Mouse (Mus musculus): ENCODE results near the gene Zfp574. TPM values are rescaled to one million over a fixed set of nuclear protein-coding genes. Genes with fewer than 3 reads are reported as not detected.
A peak's percentile ranks its signal among the peaks of the same experiment; 100 is the strongest.

Gene Zfp574
- polyA plus RNA-seq, 1 experiment from 2014 or later = 37.8 TPM

DNA sequence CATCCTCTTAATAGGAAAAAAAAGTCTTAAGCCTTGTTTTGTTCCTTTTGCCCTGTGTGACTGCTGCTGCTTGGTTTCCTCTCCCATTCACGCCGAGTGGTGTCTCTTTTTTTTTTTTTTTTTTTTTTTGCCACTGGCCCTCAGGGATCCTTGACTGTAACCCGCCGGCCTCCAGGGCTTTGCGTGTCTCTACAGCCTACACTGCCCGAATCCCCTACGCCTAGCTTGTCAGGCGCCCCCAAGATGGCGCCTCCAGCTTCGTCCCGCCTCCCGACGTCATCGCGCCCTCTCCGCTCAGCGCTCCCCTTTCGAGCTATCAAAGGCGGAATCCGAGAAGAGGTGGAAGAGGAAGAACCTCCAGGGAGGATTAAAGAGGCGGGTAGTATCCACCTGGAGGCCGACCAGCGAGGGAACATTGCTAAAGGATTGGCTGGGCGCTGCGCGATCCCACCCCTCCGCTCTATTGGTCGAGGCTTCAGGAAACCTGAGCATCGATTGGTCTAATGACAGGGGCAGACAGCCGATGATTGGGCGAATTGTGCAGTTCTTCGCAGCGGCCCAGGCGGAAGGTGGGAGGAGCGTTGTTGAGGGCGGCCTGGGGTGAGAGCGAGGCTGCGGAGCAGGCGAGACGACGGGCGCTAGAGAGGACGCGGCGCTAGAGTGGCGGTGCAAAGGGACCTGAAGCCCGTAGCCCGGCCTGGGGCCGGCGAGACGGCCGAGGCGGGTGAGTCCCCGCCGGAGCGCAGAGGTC, 4.5 kb downstream of the Zfp574 start:
- Histone ChIP-seq H3K9ac (peak overlapping the region; percentile 95), H3K27me3 (no peaks in the 10 kb centered on the region), H3K4me2 (replicated peaks) (peak overlapping the region; percentile 86), H3K27ac (peak overlapping the region; percentile 97), H3K4me1 (peaks cover 31% of the 10 kb centered on the region), H3K4me3 (peak overlapping the region; percentile 87), H3K36me3 (peaks cover 31% of the 10 kb centered on the region), H3K9me3 (no peaks in the 10 kb centered on the region)
- peak; percentile 97 for ATAC-seq (ENCODE audit: low FRiP score, low read depth)
- WGBS = under 1% methylated on average over 56 of the region's 56 CpGs

DNA sequence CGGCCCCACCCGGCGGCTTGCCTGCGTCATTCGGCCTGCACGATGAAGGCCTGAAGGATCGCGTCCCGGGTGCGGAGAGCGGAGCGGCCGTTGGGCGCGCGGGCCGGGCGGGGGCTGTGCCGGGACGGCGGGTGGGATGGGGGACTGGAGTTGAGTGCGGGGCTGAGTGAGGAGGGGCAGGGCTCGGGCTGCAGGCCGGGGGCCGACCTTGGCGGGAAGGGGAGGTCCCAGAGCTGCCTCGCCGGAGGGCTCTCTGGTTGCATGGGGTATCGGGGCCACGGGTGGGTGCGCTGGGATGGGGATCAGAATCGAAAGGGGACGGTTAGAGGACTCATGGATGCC, 5.0 kb downstream of the Zfp574 start:
- peak overlapping the region; percentile 97 for H3K27ac ChIP-seq
- under 1% methylated on average over 33 of the region's 33 CpGs for WGBS
- H3K36me3 ChIP-seq = peaks cover 36% of the 10 kb centered on the region
- H3K4me1 ChIP-seq = peaks cover 31% of the 10 kb centered on the region
- no peaks in the 10 kb centered on the region for H3K9me3 ChIP-seq
- peak; percentile 49 for ATAC-seq (ENCODE audit: low FRiP score, low read depth)
- H3K9ac ChIP-seq = peak overlapping the region; percentile 95
- H3K27me3 ChIP-seq = no peaks in the 10 kb centered on the region
- peak overlapping the region; percentile 86 for H3K4me2 ChIP-seq (replicated peaks)
- peak overlapping the region; percentile 87 for H3K4me3 ChIP-seq

DNA sequence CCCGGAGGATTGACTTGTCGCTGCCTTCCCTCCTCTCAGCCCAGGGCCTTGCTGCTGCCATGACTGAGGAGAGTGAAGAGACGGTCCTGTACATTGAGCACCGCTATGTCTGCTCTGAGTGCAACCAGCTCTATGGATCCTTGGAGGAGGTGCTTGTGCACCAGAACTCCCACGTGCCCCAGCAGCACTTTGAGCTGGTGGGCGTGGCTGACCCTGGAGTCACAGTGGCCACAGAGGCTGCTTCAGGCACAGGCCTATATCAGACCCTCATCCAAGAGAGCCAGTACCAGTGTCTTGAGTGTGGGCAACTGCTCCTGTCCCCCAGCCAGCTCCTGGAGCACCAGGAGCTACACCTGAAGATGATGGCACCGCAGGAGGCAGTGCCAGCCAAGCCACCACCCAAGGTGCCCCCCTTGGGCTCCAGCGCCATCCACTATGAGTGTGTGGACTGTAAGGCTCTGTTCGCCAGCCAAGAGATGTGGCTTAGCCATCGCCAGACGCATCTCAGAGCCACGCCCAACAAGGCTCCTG, 7.2 kb downstream of the Zfp574 start:
- 84% methylated on average over 12 of the region's 12 CpGs for WGBS

DNA sequence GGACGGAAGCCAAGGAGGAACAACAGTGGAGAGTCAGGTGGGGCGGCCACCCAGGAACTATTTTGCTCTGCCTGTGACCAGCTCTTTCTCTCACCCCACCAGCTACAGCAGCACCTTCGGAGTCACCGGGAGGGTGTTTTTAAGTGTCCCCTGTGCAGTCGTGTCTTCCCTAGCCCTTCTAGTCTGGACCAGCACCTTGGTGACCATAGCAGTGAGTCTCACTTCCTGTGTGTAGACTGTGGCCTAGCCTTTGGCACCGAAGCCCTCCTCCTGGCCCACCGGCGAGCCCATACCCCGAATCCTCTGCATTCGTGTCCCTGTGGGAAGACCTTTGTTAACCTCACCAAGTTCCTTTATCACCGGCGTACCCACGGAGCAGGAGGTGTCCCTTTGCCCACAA, 8.1 kb downstream of the Zfp574 start:
- Histone ChIP-seq H3K27ac (no peak overlapping the region), H3K4me2 (replicated peaks) (no peak overlapping the region), H3K36me3 (peaks cover 67% of the 10 kb centered on the region), H3K27me3 (no peaks in the 10 kb centered on the region), H3K9ac (no peak overlapping the region), H3K9me3 (no peaks in the 10 kb centered on the region), H3K4me3 (no peak overlapping the region), H3K4me1 (peaks cover 21% of the 10 kb centered on the region)
- WGBS = 94% methylated on average over 13 of the region's 13 CpGs
- ATAC-seq (ENCODE audit: low FRiP score, low read depth) = no peak

More for the DNA sequence above, 7.2 kb downstream of the Zfp574 start:
- Histone ChIP-seq H3K27ac (no peak overlapping the region), H3K27me3 (no peaks in the 10 kb centered on the region), H3K9me3 (no peaks in the 10 kb centered on the region), H3K36me3 (peaks cover 58% of the 10 kb centered on the region), H3K9ac (peak overlapping the region; percentile 95; the same call in 1 of the 2 replicates), H3K4me3 (no peak overlapping the region), H3K4me2 (replicated peaks) (no peak overlapping the region), H3K4me1 (peaks cover 21% of the 10 kb centered on the region)
- ATAC-seq (ENCODE audit: low FRiP score, low read depth) = no peak

DNA sequence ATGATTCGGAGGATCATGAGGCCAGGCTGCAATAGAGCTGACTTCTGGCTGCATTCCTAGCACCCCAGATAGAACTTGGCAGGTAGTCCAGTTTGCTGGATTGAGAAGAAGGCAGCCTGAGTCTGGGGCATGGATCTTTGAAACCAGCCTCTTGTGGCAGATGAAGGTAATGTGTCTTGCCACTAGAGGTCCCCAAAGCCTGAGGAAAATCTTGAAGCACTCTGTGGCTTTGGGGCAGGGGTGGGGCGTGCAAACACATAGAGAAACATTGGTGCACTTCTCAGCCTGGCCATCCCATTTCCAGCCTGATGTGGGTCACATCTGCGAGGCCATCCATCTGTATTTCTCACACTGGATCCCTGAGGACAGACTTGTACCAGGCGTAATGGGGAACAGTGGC, 10.1 kb downstream of the Zfp574 start:
- H3K4me1 ChIP-seq = peaks cover 15% of the 10 kb centered on the region
- no peaks in the 10 kb centered on the region for H3K27me3 ChIP-seq
- peaks cover 77% of the 10 kb centered on the region for H3K36me3 ChIP-seq
- no peak for ATAC-seq (ENCODE audit: low FRiP score, low read depth)
- no peak overlapping the region for H3K4me3 ChIP-seq
- H3K27ac ChIP-seq = no peak overlapping the region
- no peaks in the 10 kb centered on the region for H3K9me3 ChIP-seq
- 85% methylated on average over 4 of the region's 4 CpGs for WGBS
- H3K4me2 ChIP-seq (replicated peaks) = no peak overlapping the region
- H3K9ac ChIP-seq = no peak overlapping the region

DNA sequence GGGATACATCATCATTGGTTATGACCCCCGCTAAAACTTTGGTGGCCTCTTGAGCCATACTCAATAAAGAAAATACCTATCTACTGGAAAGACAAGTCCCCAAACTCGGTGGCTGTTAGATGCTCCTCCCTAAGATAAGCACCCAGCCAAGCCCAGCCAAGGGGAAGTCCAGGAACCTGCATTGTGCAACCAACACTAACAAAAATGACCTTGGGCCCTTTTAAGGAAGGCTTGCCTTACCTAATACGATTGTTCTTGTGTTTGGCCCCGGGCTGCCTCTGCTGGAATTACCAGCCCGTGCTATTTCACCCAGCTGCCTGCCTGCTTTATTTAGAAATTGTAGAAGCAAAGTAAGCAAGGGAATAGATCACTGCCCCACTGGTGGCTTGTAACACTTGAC, 12.3 kb downstream of the Zfp574 start:
- no peak overlapping the region for H3K4me2 ChIP-seq (replicated peaks)
- H3K36me3 ChIP-seq = peaks cover 69% of the 10 kb centered on the region
- H3K4me3 ChIP-seq = no peak overlapping the region
- H3K27me3 ChIP-seq = no peaks in the 10 kb centered on the region
- no peaks in the 10 kb centered on the region for H3K9me3 ChIP-seq
- ATAC-seq (ENCODE audit: low FRiP score, low read depth) = no peak
- H3K9ac ChIP-seq = no peak overlapping the region
- WGBS = 85% methylated on average over 5 of the region's 5 CpGs
- peaks cover 13% of the 10 kb centered on the region for H3K4me1 ChIP-seq
- H3K27ac ChIP-seq = no peak overlapping the region

DNA sequence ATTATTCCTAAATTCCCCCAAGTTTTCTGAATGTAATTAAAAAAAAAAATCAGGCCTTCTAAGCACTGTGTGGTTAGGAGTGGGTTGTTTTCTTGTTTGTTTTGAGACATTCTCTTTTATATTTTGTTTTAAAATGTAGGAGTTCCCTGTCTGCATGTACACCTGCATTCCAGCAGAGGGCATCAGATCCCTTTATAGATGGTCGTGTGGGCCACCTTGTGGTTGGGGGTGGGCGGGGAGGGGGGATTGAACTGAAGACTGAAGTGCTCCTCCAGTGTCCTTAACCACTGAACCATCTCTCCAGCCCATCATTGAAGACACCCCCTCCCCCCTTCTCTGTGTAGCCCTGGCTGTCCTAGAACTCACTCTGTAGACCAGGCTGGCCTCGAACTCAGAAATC, 14.3 kb downstream of the Zfp574 start:
- Histone ChIP-seq H3K27me3 (no peaks in the 10 kb centered on the region), H3K9me3 (no peaks in the 10 kb centered on the region), H3K4me1 (peaks cover 18% of the 10 kb centered on the region), H3K4me2 (replicated peaks) (no peak overlapping the region), H3K9ac (no peak overlapping the region), H3K36me3 (peaks cover 48% of the 10 kb centered on the region), H3K4me3 (no peak overlapping the region), H3K27ac (no peak overlapping the region)
- 51% methylated on average over 3 of the region's 3 CpGs for WGBS
- no peak for ATAC-seq (ENCODE audit: low FRiP score, low read depth)

DNA sequence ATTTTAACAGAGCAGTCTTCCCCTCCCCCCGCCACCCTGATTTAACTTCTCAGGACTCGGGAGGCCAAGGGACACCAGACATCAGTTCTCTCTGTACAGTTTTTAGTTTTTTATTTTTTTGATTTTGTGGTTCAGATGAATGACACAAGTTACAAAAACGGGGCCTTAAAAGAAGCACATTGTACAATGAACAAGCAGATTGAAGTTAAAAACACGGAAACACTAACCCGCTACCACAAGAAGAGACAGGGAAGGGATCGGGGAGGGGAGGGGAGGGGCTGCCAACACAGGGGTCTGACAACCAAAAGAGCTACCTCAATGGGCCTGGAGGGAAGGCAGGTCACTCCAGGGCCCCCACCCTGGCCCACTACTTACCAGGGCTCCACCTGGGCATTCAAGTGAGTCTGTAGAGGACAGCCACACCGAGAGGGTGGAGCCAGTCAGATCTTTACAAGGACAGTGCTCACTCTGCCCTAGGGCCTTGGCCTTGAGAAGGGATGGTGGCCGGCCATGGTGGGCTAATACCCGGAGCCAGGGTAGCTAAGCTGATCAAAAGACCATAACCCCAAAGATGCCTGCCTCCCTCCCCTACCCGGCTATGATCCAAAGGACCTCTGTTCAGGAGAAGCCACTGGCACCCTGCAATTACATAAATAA, 15.0 kb downstream of the Zfp574 start:
- WGBS = 59% methylated on average over 10 of the region's 10 CpGs
- ATAC-seq (ENCODE audit: low FRiP score, low read depth) = no peak

DNA sequence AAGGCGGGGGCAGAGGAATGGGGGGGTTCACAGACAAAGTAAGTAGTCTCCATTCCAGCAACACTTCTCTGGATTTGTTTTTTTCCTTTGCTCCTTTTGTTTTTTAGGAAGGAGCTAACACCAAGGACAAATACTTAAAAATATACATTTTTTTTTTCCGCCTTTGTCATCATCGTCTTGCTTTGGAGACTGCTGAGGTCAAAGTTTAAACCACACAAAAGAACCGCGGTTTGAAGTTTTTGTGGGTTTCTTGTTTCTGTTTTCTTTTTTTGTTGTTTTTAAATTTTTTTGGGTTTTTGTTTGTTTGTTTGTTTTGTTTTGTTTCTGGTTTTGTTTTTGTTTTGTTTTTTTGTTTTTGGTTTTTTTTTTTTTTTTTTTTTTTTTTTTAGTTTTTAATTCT, 15.6 kb downstream of the Zfp574 start:
- no peak for ATAC-seq (ENCODE audit: low FRiP score, low read depth)
- WGBS = 77% methylated on average over 5 of the region's 5 CpGs
- Histone ChIP-seq H3K27ac (no peak overlapping the region), H3K27me3 (0 out of 2 replicates have a peak, but pooled peaks cover 3% of the 10 kb centered on the region), H3K4me3 (no peak overlapping the region), H3K9me3 (no peaks in the 10 kb centered on the region), H3K9ac (no peak overlapping the region), H3K4me2 (replicated peaks) (no peak overlapping the region), H3K36me3 (peaks cover 35% of the 10 kb centered on the region), H3K4me1 (peaks cover 18% of the 10 kb centered on the region)

More for the DNA sequence above, 15.0 kb downstream of the Zfp574 start:
- Histone ChIP-seq H3K4me2 (replicated peaks) (no peak overlapping the region), H3K9me3 (no peaks in the 10 kb centered on the region), H3K9ac (no peak overlapping the region), H3K36me3 (peaks cover 41% of the 10 kb centered on the region), H3K4me1 (peaks cover 18% of the 10 kb centered on the region), H3K4me3 (no peak overlapping the region), H3K27ac (no peak overlapping the region), H3K27me3 (0 out of 2 replicates have a peak, but pooled peaks cover 3% of the 10 kb centered on the region)

DNA sequence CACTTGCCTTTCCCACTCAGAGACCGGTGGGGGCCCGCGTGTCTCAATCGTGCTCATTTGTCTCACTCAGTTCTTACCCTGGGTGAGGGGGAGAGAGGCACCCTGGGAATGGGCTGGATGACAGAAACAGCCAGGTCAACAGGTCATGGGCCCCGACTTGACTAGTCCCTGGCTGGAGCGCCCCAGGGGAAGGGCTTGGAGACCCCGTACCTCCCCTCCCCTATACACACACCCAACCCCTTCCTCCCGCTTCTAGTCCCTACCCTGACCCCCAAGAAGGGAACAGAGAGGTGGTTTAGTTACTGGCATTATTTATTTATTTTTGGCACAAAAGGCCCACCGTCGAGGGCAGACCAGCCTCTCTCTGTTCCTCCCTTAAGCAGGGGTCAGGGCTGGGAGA, 16.2 kb downstream of the Zfp574 start:
- peaks cover 29% of the 10 kb centered on the region for H3K36me3 ChIP-seq
- no peaks in the 10 kb centered on the region for H3K9me3 ChIP-seq
- no peak overlapping the region for H3K4me2 ChIP-seq (replicated peaks)
- 0 out of 2 replicates have a peak, but pooled peaks cover 3% of the 10 kb centered on the region for H3K27me3 ChIP-seq
- H3K4me1 ChIP-seq = peaks cover 23% of the 10 kb centered on the region
- no peak overlapping the region for H3K9ac ChIP-seq
- ATAC-seq (ENCODE audit: low FRiP score, low read depth) = peak; percentile 55; the same call in 1 of the 2 replicates
- no peak overlapping the region for H3K27ac ChIP-seq
- WGBS = 13% methylated on average over 10 of the region's 10 CpGs
- H3K4me3 ChIP-seq = no peak overlapping the region

DNA sequence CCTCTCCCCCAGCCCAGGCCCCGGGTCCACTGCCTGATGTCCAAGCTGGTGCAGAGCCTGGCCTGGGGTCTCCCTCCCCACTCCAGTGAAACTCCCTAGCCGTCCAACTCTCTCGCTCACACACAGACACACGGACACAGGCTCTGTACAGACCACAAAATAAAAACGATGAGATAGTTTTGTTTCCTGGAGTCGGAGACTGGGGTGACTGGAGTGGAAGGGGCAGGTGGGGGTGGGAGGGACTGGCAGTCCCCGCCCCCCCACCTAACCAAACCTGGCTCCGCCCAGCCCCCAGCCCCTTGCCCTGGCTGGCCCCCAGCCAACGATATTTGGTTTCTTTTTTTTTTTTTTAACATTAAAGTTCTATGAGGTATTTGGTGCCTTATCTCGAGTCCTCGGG, 16.6 kb downstream of the Zfp574 start:
- Histone ChIP-seq H3K9me3 (no peaks in the 10 kb centered on the region), H3K36me3 (peaks cover 25% of the 10 kb centered on the region), H3K4me2 (replicated peaks) (peak overlapping the region; percentile 14; the same call in 1 of the 2 replicates), H3K4me3 (no peak overlapping the region), H3K27me3 (0 out of 2 replicates have a peak, but pooled peaks cover 3% of the 10 kb centered on the region), H3K4me1 (peaks cover 23% of the 10 kb centered on the region), H3K27ac (no peak overlapping the region), H3K9ac (no peak overlapping the region)
- 30% methylated on average over 11 of the region's 11 CpGs for WGBS
- peak; percentile 15; the same call in 1 of the 2 replicates for ATAC-seq (ENCODE audit: low FRiP score, low read depth)

DNA sequence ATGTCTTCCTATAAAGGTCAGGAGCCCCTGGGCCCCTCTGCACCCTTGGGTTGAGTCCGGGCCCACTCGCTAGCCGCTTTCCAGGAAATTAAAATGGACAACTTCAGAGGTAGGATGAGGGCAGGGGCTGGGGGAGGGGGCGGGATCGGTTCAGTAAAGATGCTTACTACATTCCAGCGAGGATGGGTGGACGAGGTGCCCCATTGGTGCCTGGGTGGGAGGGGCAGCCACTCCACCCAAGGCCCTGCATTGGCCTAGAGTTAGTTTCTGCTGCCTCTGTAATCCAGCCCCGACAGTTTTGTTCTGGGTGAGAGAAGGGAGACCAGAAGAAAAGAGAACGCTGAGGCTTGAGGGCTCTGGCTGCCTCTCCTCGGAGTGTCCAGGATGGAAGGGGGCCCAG, 17.5 kb downstream of the Zfp574 start:
- Histone ChIP-seq H3K36me3 (peaks cover 16% of the 10 kb centered on the region), H3K9me3 (no peaks in the 10 kb centered on the region), H3K9ac (peak overlapping the region; percentile 19; the same call in 1 of the 2 replicates), H3K4me1 (peaks cover 23% of the 10 kb centered on the region), H3K27ac (no peak overlapping the region), H3K4me2 (replicated peaks) (no peak overlapping the region), H3K4me3 (no peak overlapping the region), H3K27me3 (0 out of 2 replicates have a peak, but pooled peaks cover 3% of the 10 kb centered on the region)
- ATAC-seq (ENCODE audit: low FRiP score, low read depth) = no peak
- 39% methylated on average over 10 of the region's 10 CpGs for WGBS
